Mouse (Mus musculus) thymus, adult 2 months (tissue): Measurements from ENCODE around the gene Abcc2.

ENCODE experiments used
- CTCF ChIP-seq: fragments of 200-500 bp; IDR thresholded peaks from 2 replicates; pipeline ENCODE4 v1.5.1; 2012; ENCODE audit warnings: mild to moderate bottlenecking, control low read depth, low read length, moderate library complexity, borderline replicate concordance; ENCODE audit not compliant: control insufficient read depth, poor library complexity, insufficient read depth; ENCODE audit errors: extremely low read depth
- POLR2A ChIP-seq: fragments of 200-500 bp; IDR thresholded peaks from 2 replicates; pipeline ENCODE4 v1.6.1; 2012; ENCODE audit warnings: mild to moderate bottlenecking, low read length, control low read depth, moderate library complexity; ENCODE audit not compliant: control insufficient read depth, poor library complexity, insufficient read depth; ENCODE audit errors: extremely low read depth

DNA sequence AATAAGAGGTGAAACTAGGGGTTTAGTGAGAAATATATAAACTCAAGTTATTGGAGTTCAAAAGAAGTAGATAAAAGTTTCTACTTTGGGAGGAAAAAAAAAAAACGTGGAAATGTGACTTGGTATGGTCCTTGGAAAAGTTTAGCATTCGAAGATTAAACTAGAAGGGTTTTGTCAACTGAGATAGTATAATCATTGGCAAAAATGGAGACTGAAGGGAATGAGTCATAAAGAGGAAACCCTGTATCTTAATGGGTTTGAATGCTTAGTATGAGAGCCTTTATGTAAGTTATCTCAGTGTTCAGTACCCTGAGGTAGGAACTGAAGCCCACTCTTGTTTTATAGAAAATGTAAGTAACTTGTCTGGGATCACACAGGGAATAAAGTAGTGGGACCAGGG is 27.1 kb upstream of the Abcc2 start:
- no peak for TF ChIP-seq POLR2A
- TF ChIP-seq CTCF = no peak
